In genomic region chr11:101259948-101260825, GRCm38 (mm10) we compare ENCODE assay signal across 8 mouse cellular contexts. TPM values are rescaled to one million over a fixed set of nuclear protein-coding genes. Genes with fewer than 3 reads are reported as not detected.
DNase-seq lines count a peak whose midpoint lies in the region; ATAC-seq and TF ChIP-seq lines count a peak whose summit lies in the region.

Wnk4 (plus strand) TSS chr11:101260567.

- H3K4me2 ChIP-seq in lung, postnatal 0 days (replicated peaks; ENCODE audit: low read depth, low read length) = peak within 1 kb of the TSS; percentile 98

- under 1% methylated on average over 43 of the region's 43 CpGs for WGBS in lung, adult 2 months
- under 1% methylated on average over 40 of the region's 43 CpGs for WGBS in lung, postnatal 0 days

- H3K4me3 ChIP-seq in lung, adult 2 months (replicated peaks; ENCODE audit: extremely low read depth, low read depth, low read length) = peak within 1 kb of the TSS; percentile 55
- H3K4me3 ChIP-seq in lung, postnatal 0 days (ENCODE audit: low read depth, low read length) = peak within 1 kb of the TSS; percentile 56

- no peaks in the 10 kb centered on the region; the same call in 1 of the 2 replicates for H3K36me3 ChIP-seq in lung, postnatal 0 days (ENCODE audit: insufficient read depth, low read length)

- peak; percentile 33 for DNase-seq in lung, adult 2 months
- DNase-seq in lung, postnatal 25 days (ENCODE audit: low spot score) = no peak
- peak; percentile 80 for DNase-seq in c-Kit-positive CD71-positive TER-119-positive erythroid progenitor cells, embryonic 14.5 days (ENCODE audit: low spot score)
- DNase-seq in heart, adult 18-20 months = peak; percentile 65 to 75
- peak; percentile 84 for DNase-seq in kidney, adult 18-20 months
- DNase-seq in lung, postnatal 0 days (ENCODE audit: low spot score) = peak; percentile 72
- DNase-seq in ovary, postnatal 36 days (ENCODE audit: low spot score) = peak; percentile 75
- DNase-seq in frontal cortex, postnatal 25 days (ENCODE audit: low spot score in 2 of 2) = no peak

- H3K27ac ChIP-seq in lung, postnatal 0 days (ENCODE audit: low read length) = 0 out of 2 replicates have a peak within 1 kb of the TSS, but pooled peaks have one; percentile 32

- TF ChIP-seq CTCF in lung, adult 2 months (IDR thresholded peaks at IDR 0.05; ENCODE audit: insufficient read depth, low read length) = no peak
- TF ChIP-seq CTCF in lung, postnatal 0 days (IDR thresholded peaks at IDR 0.05) = no peak

- TF ChIP-seq EP300 in lung, postnatal 0 days (IDR thresholded peaks at IDR 0.05) = no peak

- H3K4me1 ChIP-seq in lung, adult 2 months (ENCODE audit: control insufficient read depth, insufficient read depth, low read length) = peaks cover 11% of the 10 kb centered on the region
- peaks cover 18% of the 10 kb centered on the region; the same call in 1 of the 2 replicates for H3K4me1 ChIP-seq in lung, postnatal 0 days (ENCODE audit: insufficient read depth, low read depth, low read length)

- peaks cover 10% of the 10 kb centered on the region; the same call in 1 of the 2 replicates for H3K27me3 ChIP-seq in lung, postnatal 0 days (replicated peaks; ENCODE audit: insufficient read depth, low read length)

- peak; percentile 59; the same call in 1 of the 2 replicates for TF ChIP-seq POLR2A in lung, adult 2 months (IDR thresholded peaks at IDR 0.05; ENCODE audit: borderline replicate concordance, extremely low read depth, low read depth, low read length)

- no peaks in the 10 kb centered on the region for H3K9me3 ChIP-seq in lung, postnatal 0 days (ENCODE audit: low read length)

- peak within 1 kb of the TSS; percentile 58 for H3K9ac ChIP-seq in lung, postnatal 0 days (replicated peaks; ENCODE audit: low read depth)

- ATAC-seq in lung, postnatal 0 days = peak; percentile 85

RNA-seq across cellular contexts. Expression of gene Wnk4, which starts in this region (rescaled TPM):
- 6.5 and 10.4 TPM in 2 replicates for polyA plus RNA-seq in lung, adult 2 months (2012; rRNA removed)
- 10 to 100 TPM in 1 of 2 experiments, 1 to 10 TPM in 1; 9.4 to 12.9 TPM for total RNA-seq in heart, adult 18-20 months (2021)
- 10.6 and 14.6 TPM in 2 replicates for polyA plus RNA-seq in lung, postnatal 0 days (2015; fragmentation: Nextera tagmentation; extraction: Ambion mirVana)

Comparison
In these comparisons a context has a peak if more than half of its experiments do, and no peak if none do; other contexts are left out.
1. DNase-seq: peak in lung, adult 2 months (single experiment), c-Kit-positive CD71-positive TER-119-positive erythroid progenitor cells, embryonic 14.5 days (single experiment), heart, adult 18-20 months (2 of 2), kidney, adult 18-20 months (single experiment), lung, postnatal 0 days (single experiment) and ovary, postnatal 36 days (single experiment); none in lung, postnatal 25 days (single experiment) and frontal cortex, postnatal 25 days (0 of 2).